Comparison of ENCODE assay signal across 14 mouse cellular contexts in genomic region chr5:151248084-151248483, GRCm38 (mm10). TPM values are rescaled to one million over a fixed set of nuclear protein-coding genes. Genes with fewer than 3 reads are reported as not detected.
DNase-seq lines count a peak whose midpoint lies in the region; ATAC-seq lines count a peak whose summit lies in the region.
"Had no signal": no experiment of that assay in that cellular context is flagged by ENCODE, and none has a peak within 500 bp of the region (broad histone marks: within the 10 kb centered on the region; RNA-seq: fewer than 3 reads in every experiment).

No protein-coding gene starts in this region.

- no peaks in the 10 kb centered on the region for H3K27me3 ChIP-seq in hindbrain, embryonic 12.5 days
- no peaks in the 10 kb centered on the region for H3K27me3 ChIP-seq in hindbrain, embryonic 11.5 days (ENCODE audit: control insufficient read depth, insufficient read depth, low read length)
- no peaks in the 10 kb centered on the region for H3K27me3 ChIP-seq in neural tube, embryonic 13.5 days
- no peaks in the 10 kb centered on the region for H3K27me3 ChIP-seq in liver, embryonic 12.5 days (replicated peaks)
- H3K27me3 ChIP-seq: embryonic facial prominence, embryonic 13.5 days; forebrain, embryonic 13.5 days had no signal

- DNase-seq in hindbrain, embryonic 11.5 days (ENCODE audit: low spot score): no peak
- DNase-seq in neural tube, embryonic 10.5 days (ENCODE audit: extremely low spot score, low spot score): no peak
- DNase-seq in layer of hippocampus, postnatal 10 days (ENCODE audit: low spot score in 2 of 2): no peak
- no peak for DNase-seq in layer of hippocampus, adult 9-10 months (ENCODE audit: low spot score)
- DNase-seq: adrenal gland, adult 2 months; cerebellum, postnatal 10 days; kidney, postnatal 14 days; right cerebral cortex, postnatal 25 days had no signal

- no peaks in the 10 kb centered on the region for H3K36me3 ChIP-seq in hindbrain, embryonic 12.5 days
- H3K36me3 ChIP-seq in hindbrain, embryonic 11.5 days (ENCODE audit: control insufficient read depth, insufficient read depth, low read length): no peaks in the 10 kb centered on the region
- no peaks in the 10 kb centered on the region for H3K36me3 ChIP-seq in neural tube, embryonic 13.5 days
- no peaks in the 10 kb centered on the region for H3K36me3 ChIP-seq in liver, embryonic 12.5 days
- H3K36me3 ChIP-seq: embryonic facial prominence, embryonic 13.5 days had no signal

- ATAC-seq in hindbrain, embryonic 12.5 days (ENCODE audit: low FRiP score): no peak
- ATAC-seq in hindbrain, embryonic 11.5 days (ENCODE audit: low FRiP score): no peak
- no peak for ATAC-seq in neural tube, embryonic 13.5 days (ENCODE audit: low read depth)
- ATAC-seq in liver, embryonic 12.5 days: no peak

- no peak overlapping the region for H3K9ac ChIP-seq in hindbrain, embryonic 12.5 days
- H3K9ac ChIP-seq in hindbrain, embryonic 11.5 days (ENCODE audit: low read depth, low read length): no peak overlapping the region
- H3K9ac ChIP-seq in neural tube, embryonic 13.5 days: no peak overlapping the region
- no peak overlapping the region for H3K9ac ChIP-seq in liver, embryonic 12.5 days
- H3K9ac ChIP-seq: embryonic facial prominence, embryonic 13.5 days; forebrain, embryonic 13.5 days had no signal

- no peak overlapping the region for H3K4me2 ChIP-seq in hindbrain, embryonic 12.5 days (replicated peaks)
- H3K4me2 ChIP-seq in hindbrain, embryonic 11.5 days (replicated peaks; ENCODE audit: low read depth, low read length): no peak overlapping the region
- H3K4me2 ChIP-seq in neural tube, embryonic 13.5 days: no peak overlapping the region
- H3K4me2 ChIP-seq in liver, embryonic 12.5 days: peak overlapping the region; percentile 37
- H3K4me2 ChIP-seq: embryonic facial prominence, embryonic 13.5 days; forebrain, embryonic 13.5 days had no signal

- H3K9me3 ChIP-seq in hindbrain, embryonic 12.5 days (replicated peaks): no peaks in the 10 kb centered on the region
- no peaks in the 10 kb centered on the region for H3K9me3 ChIP-seq in hindbrain, embryonic 11.5 days (ENCODE audit: control insufficient read depth, low read length)
- H3K9me3 ChIP-seq in neural tube, embryonic 13.5 days: no peaks in the 10 kb centered on the region
- no peaks in the 10 kb centered on the region for H3K9me3 ChIP-seq in liver, embryonic 12.5 days (replicated peaks)
- H3K9me3 ChIP-seq: embryonic facial prominence, embryonic 13.5 days; forebrain, embryonic 13.5 days had no signal

- H3K4me1 ChIP-seq in hindbrain, embryonic 12.5 days: peaks cover 3% of the 10 kb centered on the region; the same call in 1 of the 2 replicates
- no peaks in the 10 kb centered on the region for H3K4me1 ChIP-seq in hindbrain, embryonic 11.5 days (replicated peaks; ENCODE audit: control insufficient read depth, insufficient read depth, low read length)
- peaks cover 27% of the 10 kb centered on the region for H3K4me1 ChIP-seq in neural tube, embryonic 13.5 days (replicated peaks)
- H3K4me1 ChIP-seq in liver, embryonic 12.5 days: peaks cover 37% of the 10 kb centered on the region
- H3K4me1 ChIP-seq: embryonic facial prominence, embryonic 13.5 days; forebrain, embryonic 13.5 days had no signal

- H3K27ac ChIP-seq in hindbrain, embryonic 12.5 days: peak overlapping the region; percentile 7; the same call in 1 of the 2 replicates
- H3K27ac ChIP-seq in hindbrain, embryonic 11.5 days (ENCODE audit: low read depth, low read length): no peak overlapping the region
- H3K27ac ChIP-seq in neural tube, embryonic 13.5 days (replicated peaks): peak overlapping the region; percentile 18; the same call in 1 of the 2 replicates
- peak overlapping the region; percentile 63 for H3K27ac ChIP-seq in liver, embryonic 12.5 days
- H3K27ac ChIP-seq: embryonic facial prominence, embryonic 13.5 days; forebrain, embryonic 13.5 days; left cerebral cortex, adult 2 months had no signal

- WGBS in hindbrain, embryonic 12.5 days: 75% methylated on average over 2 of the region's 2 CpGs
- 69% methylated on average over 2 of the region's 2 CpGs for WGBS in hindbrain, embryonic 11.5 days
- 32% methylated on average over 2 of the region's 2 CpGs for WGBS in neural tube, embryonic 13.5 days
- WGBS in liver, embryonic 12.5 days (ENCODE audit: insufficient replicate concordance): 58% methylated on average over 2 of the region's 2 CpGs

- no peak overlapping the region for H3K4me3 ChIP-seq in hindbrain, embryonic 12.5 days
- H3K4me3 ChIP-seq in hindbrain, embryonic 11.5 days (ENCODE audit: low read depth, low read length): no peak overlapping the region
- no peak overlapping the region for H3K4me3 ChIP-seq in neural tube, embryonic 13.5 days
- no peak overlapping the region for H3K4me3 ChIP-seq in liver, embryonic 12.5 days
- H3K4me3 ChIP-seq: embryonic facial prominence, embryonic 13.5 days; forebrain, embryonic 13.5 days; left cerebral cortex, adult 2 months had no signal

RNA-seq across cellular contexts. Expression of gene Stard13, which starts 14.4 kb away (rescaled TPM):
- polyA plus RNA-seq in hindbrain, embryonic 12.5 days (2016; fragmentation: Nextera tagmentation; extraction: Ambion mirVana): 6.5 and 7.3 TPM in 2 replicates
- 4.1 and 4.3 TPM in 2 replicates for polyA plus RNA-seq in hindbrain, embryonic 11.5 days (2014; fragmentation: Nextera tagmentation; extraction: Ambion mirVana)
- polyA plus RNA-seq in neural tube, embryonic 13.5 days (2015; fragmentation: Nextera tagmentation; extraction: Ambion mirVana): 8.5 and 10.0 TPM in 2 replicates
- 1.3 and 1.7 TPM in 2 replicates for polyA plus RNA-seq in liver, embryonic 12.5 days (2016; fragmentation: Nextera tagmentation; extraction: Ambion mirVana)
- 10 to 100 TPM; 16.9 to 17.0 TPM for total RNA-seq in layer of hippocampus, postnatal 10 days (2021)
